Mouse (Mus musculus) stomach, postnatal 0 days (tissue): ENCODE results near the gene Adam33. TPM values are rescaled to one million over a fixed set of nuclear protein-coding genes. Genes with fewer than 3 reads are reported as not detected.

Experiments used
- ATAC-seq: fragments of 200-750 bp; cut with Nextera tagmentation; 2 replicates; pipeline ENCODE4 v1.8.0; 2017; ENCODE audit not compliant: low FRiP score, low TSS enrichment
- DNase-seq: peaks from one replicate; pipeline ENCODE4 v3.0.0-alpha.2; 2016; ENCODE audit warnings: low spot score
- H3K27ac ChIP-seq: fragments of 300-500 bp; sonication (generic); replicated peaks from 2 replicates; pipeline ENCODE4 v1.5.1; 2014; ENCODE audit warnings: mild to moderate bottlenecking, control low read depth
- H3K27me3 ChIP-seq: fragments of 300-500 bp; sonication (generic); 2 replicates; pipeline ENCODE4 v1.6.1; 2014; ENCODE audit warnings: low read length; ENCODE audit not compliant: control insufficient read depth, insufficient read depth
- H3K36me3 ChIP-seq: fragments of 300-500 bp; sonication (generic); 2 replicates; pipeline ENCODE4 v1.6.1; 2014; ENCODE audit warnings: low read length, mixed read lengths; ENCODE audit not compliant: control insufficient read depth, insufficient read depth
- H3K4me1 ChIP-seq: fragments of 300-500 bp; sonication (generic); replicated peaks from 2 replicates; pipeline ENCODE4 v1.6.1; 2014; ENCODE audit warnings: antibody characterized with exemption; ENCODE audit not compliant: control insufficient read depth, insufficient read depth
- H3K4me2 ChIP-seq: fragments of 300-500 bp; sonication (generic); replicated peaks from 2 replicates; pipeline ENCODE4 v1.6.1; 2014; ENCODE audit warnings: low read depth, mild to moderate bottlenecking, control low read depth, moderate library complexity
- H3K4me3 ChIP-seq: fragments of 300-500 bp; sonication (generic); 2 replicates; pipeline ENCODE4 v1.5.1; 2014; ENCODE audit warnings: low read depth, low read length, control low read depth
- H3K9ac ChIP-seq: fragments of 300-500 bp; sonication (generic); 2 replicates; pipeline ENCODE4 v1.6.1; 2014; ENCODE audit warnings: mild to moderate bottlenecking, low read length, control low read depth, mixed read lengths
- H3K9me3 ChIP-seq: fragments of 300-500 bp; sonication (generic); 2 replicates; pipeline ENCODE4 v1.6.1; 2016; ENCODE audit warnings: low read length; ENCODE audit not compliant: control insufficient read depth
- CTCF ChIP-seq: IDR thresholded peaks from 2 replicates; pipeline ENCODE4 v1.5.1; 2016; ENCODE audit warnings: antibody characterized with exemption, low read depth, mild to moderate bottlenecking, moderate library complexity
- EP300 ChIP-seq: optimal IDR thresholded peaks from 2 replicates; pipeline ENCODE3; 2016; ENCODE audit warnings: antibody characterized with exemption
- WGBS: fragments of 180-500 bp; shearing (Covaris S2); extraction: QIAGEN DNeasy Blood & Tissue Kit; methylation state at CpG from one replicate; pipeline ENCODE4 v1.1.7; 2014; 5-methylcytosine and 5-hydroxymethylcytosine counted together
- polyA plus RNA-seq: library from polyadenylated mRNA; unstranded; fragments of >200 nt; fragmentation: Nextera tagmentation; extraction: Ambion mirVana; gene quantifications from 2 replicates; pipeline ENCODE4 v1.2.1, GENCODE M21; 2015

Adam33 gene
- polyA plus RNA-seq, 1 experiment from 2014 or later, result 8.2 TPM

GRCm38 (mm10) chr2:131061607-131062006, 2.0 kb downstream of the Adam33 start:
- Histone ChIP-seq H3K9me3 (no peaks in the 10 kb centered on the region), H3K9ac (no peak overlapping the region), H3K36me3 (no peaks in the 10 kb centered on the region), H3K27me3 (no peaks in the 10 kb centered on the region), H3K4me2 (no peak overlapping the region), H3K4me3 (no peak overlapping the region), H3K4me1 (peaks cover 6% of the 10 kb centered on the region), H3K27ac (no peak overlapping the region)
- no peak for ATAC-seq
- no peak for DNase-seq
- 45% methylated on average over 5 of the region's 5 CpGs for WGBS
- no peak for TF ChIP-seq CTCF
- no peak for TF ChIP-seq EP300

GRCm38 (mm10) chr2:131060784-131061183, 2.8 kb downstream of the Adam33 start:
- no peaks in the 10 kb centered on the region for H3K9me3 ChIP-seq
- peaks cover 8% of the 10 kb centered on the region for H3K4me1 ChIP-seq
- no peak overlapping the region for H3K4me3 ChIP-seq
- DNase-seq, result no peak
- peaks cover 2% of the 10 kb centered on the region; the same call in 1 of the 2 replicates for H3K27me3 ChIP-seq
- 65% methylated on average over 6 of the region's 6 CpGs for WGBS
- no peak for ATAC-seq
- H3K4me2 ChIP-seq, result no peak overlapping the region
- no peak for TF ChIP-seq EP300
- H3K9ac ChIP-seq, result no peak overlapping the region
- no peak overlapping the region for H3K27ac ChIP-seq
- H3K36me3 ChIP-seq, result no peaks in the 10 kb centered on the region

- no peak for DNase-seq
- Histone ChIP-seq H3K36me3 (no peaks in the 10 kb centered on the region), H3K9me3 (no peaks in the 10 kb centered on the region), H3K9ac (no peak overlapping the region; the same call in 1 of the 2 replicates), H3K4me2 (no peak overlapping the region), H3K4me1 (peaks cover 8% of the 10 kb centered on the region), H3K27me3 (peaks cover 7% of the 10 kb centered on the region), H3K27ac (peak overlapping the region; percentile 53), H3K4me3 (no peak overlapping the region)
- ATAC-seq, result no peak
- WGBS, result 64% methylated on average over 9 of the region's 9 CpGs
- TF ChIP-seq EP300 (no peak), CTCF (no peak)
These were observed 3.7 kb downstream of the Adam33 start for GRCm38 (mm10) chr2:131059781-131060540.

- TF ChIP-seq EP300 (no peak), CTCF (no peak)
- Histone ChIP-seq H3K36me3 (no peaks in the 10 kb centered on the region), H3K4me3 (no peak overlapping the region), H3K27ac (peak overlapping the region; percentile 53), H3K27me3 (peaks cover 7% of the 10 kb centered on the region), H3K4me2 (no peak overlapping the region), H3K9me3 (no peaks in the 10 kb centered on the region), H3K9ac (no peak overlapping the region; the same call in 1 of the 2 replicates), H3K4me1 (peaks cover 10% of the 10 kb centered on the region)
- no peak for ATAC-seq
- DNase-seq, result peak; percentile 24
- 29% methylated on average over 1 of the region's 1 CpGs for WGBS
These were observed 4.2 kb downstream of the Adam33 start for GRCm38 (mm10) chr2:131059377-131059776.

GRCm38 (mm10) chr2:131058672-131059071, 4.9 kb downstream of the Adam33 start:
- H3K4me1 ChIP-seq, result peaks cover 13% of the 10 kb centered on the region
- peak overlapping the region; percentile 18; the same call in 1 of the 2 replicates for H3K27ac ChIP-seq
- no peak overlapping the region for H3K9ac ChIP-seq
- H3K4me3 ChIP-seq, result no peak overlapping the region
- no peaks in the 10 kb centered on the region for H3K9me3 ChIP-seq
- no peak for ATAC-seq
- 87% methylated on average over 8 of the region's 8 CpGs for whole genome bisulfite sequencing
- H3K4me2 ChIP-seq, result no peak overlapping the region
- peaks cover 12% of the 10 kb centered on the region for H3K27me3 ChIP-seq
- H3K36me3 ChIP-seq, result no peaks in the 10 kb centered on the region
- TF ChIP-seq CTCF (no peak), EP300 (no peak)
- no peak for DNase-seq

GRCm38 (mm10) chr2:131056191-131056590, 7.4 kb downstream of the Adam33 start:
- no peaks in the 10 kb centered on the region for H3K36me3 ChIP-seq
- H3K9ac ChIP-seq, result no peak overlapping the region
- H3K4me2 ChIP-seq, result no peak overlapping the region
- H3K27me3 ChIP-seq, result peaks cover 14% of the 10 kb centered on the region
- TF ChIP-seq CTCF, result peak; percentile 81
- TF ChIP-seq EP300, result no peak
- H3K9me3 ChIP-seq, result no peaks in the 10 kb centered on the region
- no peak overlapping the region for H3K4me3 ChIP-seq
- no peak overlapping the region for H3K27ac ChIP-seq
- H3K4me1 ChIP-seq, result peaks cover 11% of the 10 kb centered on the region
- peak; percentile 66 for DNase-seq
- peak; percentile 38; the same call in 1 of the 2 replicates for ATAC-seq
- 6% methylated on average over 10 of the region's 10 CpGs for WGBS
